Mouse (Mus musculus) splenic B cell, adult 2 months (primary cell): ENCODE results near the gene Hist3h2a.
A peak's percentile ranks its signal among the peaks of the same experiment; 100 is the strongest.

Source experiments
- DNase-seq: peaks from one replicate; pipeline ENCODE4 v3.0.0-alpha.2; 2011; ENCODE audit warnings: low read depth, low spot score
- H3K27me3 ChIP-seq: 2 replicates; pipeline ENCODE4 v1.6.1; 2012; ENCODE audit warnings: mild to moderate bottlenecking, low read length, moderate library complexity, mixed read lengths; ENCODE audit not compliant: control insufficient read depth, poor library complexity, insufficient read depth, severe bottlenecking
- H3K36me3 ChIP-seq: 2 replicates; pipeline ENCODE4 v1.6.1; 2012; ENCODE audit warnings: mild to moderate bottlenecking, low read length, moderate library complexity, mixed read lengths; ENCODE audit not compliant: control insufficient read depth, poor library complexity, insufficient read depth, severe bottlenecking

Hist3h2a gene

DNA sequence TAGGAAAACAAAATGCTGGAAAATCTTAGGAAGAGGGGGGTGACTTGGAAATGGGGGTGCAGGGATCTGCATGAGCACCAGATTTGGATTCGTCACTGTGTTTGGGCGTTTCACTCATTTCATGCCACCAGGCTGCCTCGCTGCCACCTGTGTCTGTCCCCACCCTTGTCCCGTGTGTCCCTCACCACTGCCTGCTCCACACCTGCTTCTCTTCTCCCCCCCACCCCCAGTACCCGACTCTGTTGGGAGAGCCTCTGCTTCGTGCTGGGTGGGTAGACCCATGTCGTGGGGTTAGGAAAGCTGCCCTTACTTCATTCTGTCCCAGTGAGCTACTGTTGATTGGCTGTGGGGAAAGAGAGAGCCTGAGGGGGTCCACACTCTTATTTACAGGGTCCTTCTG is 30.2 kb downstream of the Hist3h2a start:
- Histone ChIP-seq H3K36me3 (peaks cover 16% of the 10 kb centered on the region), H3K27me3 (no peaks in the 10 kb centered on the region)
- DNase-seq, result no peak

GRCm38 (mm10) chr11:58985299-58985917 is 30.9 kb downstream of the Hist3h2a start:
- DNase-seq, result no peak
- no peaks in the 10 kb centered on the region for H3K27me3 ChIP-seq
- H3K36me3 ChIP-seq, result peaks cover 18% of the 10 kb centered on the region

- no peak for DNase-seq
- H3K27me3 ChIP-seq, result no peaks in the 10 kb centered on the region
- H3K36me3 ChIP-seq, result peaks cover 18% of the 10 kb centered on the region
These were observed 34.7 kb downstream of the Hist3h2a start for GRCm38 (mm10) chr11:58989166-58989565.

- DNase-seq, result no peak
- Histone ChIP-seq H3K27me3 (no peaks in the 10 kb centered on the region), H3K36me3 (peaks cover 15% of the 10 kb centered on the region)
These were observed 35.7 kb downstream of the Hist3h2a start for GRCm38 (mm10) chr11:58990141-58990540.

GRCm38 (mm10) chr11:58990794-58991193 is 36.3 kb downstream of the Hist3h2a start:
- no peak for DNase-seq
- Histone ChIP-seq H3K36me3 (peaks cover 14% of the 10 kb centered on the region), H3K27me3 (no peaks in the 10 kb centered on the region)

DNA sequence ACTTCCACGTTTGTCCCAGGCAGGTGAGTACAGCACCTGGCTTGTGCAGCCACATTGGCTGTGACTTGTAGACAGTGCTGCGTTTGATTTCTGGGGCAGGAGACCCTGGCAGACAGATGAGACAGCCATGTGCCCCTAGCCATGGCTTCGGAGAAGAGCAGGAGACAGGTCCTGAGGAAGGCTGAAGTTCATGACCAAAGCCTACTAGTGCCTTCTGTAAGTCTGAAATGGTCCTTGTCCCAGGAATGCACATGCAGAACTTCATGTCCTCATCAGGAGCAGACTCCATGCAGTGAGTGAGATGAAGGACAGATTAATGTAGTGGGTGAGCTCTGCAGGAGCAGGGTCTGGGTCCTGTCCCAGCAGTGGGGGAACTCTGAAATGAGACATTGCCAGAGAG is 37.4 kb downstream of the Hist3h2a start:
- Histone ChIP-seq H3K36me3 (peaks cover 12% of the 10 kb centered on the region), H3K27me3 (no peaks in the 10 kb centered on the region)
- no peak for DNase-seq

DNA sequence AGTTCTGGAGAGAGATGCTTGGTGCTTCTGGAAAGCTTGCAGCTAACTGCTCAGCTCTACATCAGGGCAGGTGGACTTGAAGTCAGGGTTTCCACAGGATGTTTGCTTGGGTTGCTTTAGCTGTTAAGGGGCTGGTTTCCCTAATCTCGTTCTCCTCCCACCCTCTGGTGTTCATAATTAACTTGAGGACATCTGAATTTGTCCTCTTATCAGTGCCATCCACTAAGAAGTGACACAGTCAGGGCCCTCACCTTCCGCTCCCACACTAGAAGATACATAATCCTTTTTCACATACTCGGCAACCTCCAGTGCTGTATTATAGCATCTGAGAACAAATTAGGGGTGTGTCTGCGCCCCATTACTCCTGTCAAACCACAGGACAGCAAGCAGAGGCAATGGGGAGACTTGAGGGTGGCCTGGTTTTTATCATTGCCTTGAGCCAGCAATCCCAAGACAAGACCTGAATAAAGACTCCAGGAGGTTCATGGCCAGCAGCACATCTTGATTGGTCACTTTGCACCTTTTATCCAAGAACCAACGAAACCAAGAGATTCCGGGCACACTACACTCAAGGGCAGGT is 38.7 kb downstream of the Hist3h2a start:
- no peaks in the 10 kb centered on the region for H3K27me3 ChIP-seq
- peak; percentile 47 for DNase-seq
- peaks cover 10% of the 10 kb centered on the region for H3K36me3 ChIP-seq

- peaks cover 5% of the 10 kb centered on the region for H3K36me3 ChIP-seq
- H3K27me3 ChIP-seq, result no peaks in the 10 kb centered on the region
- DNase-seq, result peak; percentile 72
These were observed 39.9 kb downstream of the Hist3h2a start for GRCm38 (mm10) chr11:58994337-58994826.

DNA sequence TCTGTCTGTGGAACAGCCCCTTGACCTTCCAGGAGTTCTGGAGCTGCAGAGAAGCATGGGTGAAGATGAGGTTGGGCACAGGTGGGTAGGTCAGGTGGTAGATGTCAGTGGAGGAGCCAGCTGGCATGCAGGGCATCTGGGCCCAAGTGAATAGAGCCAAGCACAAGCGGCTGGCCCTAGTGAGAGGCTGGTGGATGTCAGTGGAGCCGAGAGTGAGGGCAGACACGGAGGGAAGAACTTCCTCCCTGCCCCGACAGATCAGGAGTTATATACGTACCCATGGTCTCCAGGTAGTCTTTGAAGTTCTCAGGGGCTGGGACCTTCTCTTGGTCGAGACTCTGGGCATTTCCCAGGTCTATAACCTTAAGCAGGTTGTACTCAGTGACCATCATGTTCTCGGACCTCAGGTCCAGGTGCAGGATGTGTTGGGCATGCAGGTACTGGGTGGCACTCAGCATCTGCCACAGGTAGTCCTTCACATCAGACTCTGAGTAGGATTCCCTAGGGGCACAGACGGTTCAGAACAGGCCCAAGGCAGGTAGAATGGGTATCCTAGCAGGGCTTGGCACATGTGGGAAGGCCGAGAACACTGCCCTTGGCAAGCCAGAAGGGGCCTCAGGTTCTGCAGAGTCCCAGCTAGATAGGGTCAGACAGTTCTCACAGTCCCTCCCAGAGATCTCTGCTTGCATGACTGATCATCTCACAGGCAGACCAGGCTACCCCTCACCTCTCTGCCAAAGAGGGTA is 40.7 kb downstream of the Hist3h2a start:
- Histone ChIP-seq H3K27me3 (no peaks in the 10 kb centered on the region), H3K36me3 (peaks cover under 1% of the 10 kb centered on the region; the same call in 1 of the 2 replicates)
- no peak for DNase-seq

DNA sequence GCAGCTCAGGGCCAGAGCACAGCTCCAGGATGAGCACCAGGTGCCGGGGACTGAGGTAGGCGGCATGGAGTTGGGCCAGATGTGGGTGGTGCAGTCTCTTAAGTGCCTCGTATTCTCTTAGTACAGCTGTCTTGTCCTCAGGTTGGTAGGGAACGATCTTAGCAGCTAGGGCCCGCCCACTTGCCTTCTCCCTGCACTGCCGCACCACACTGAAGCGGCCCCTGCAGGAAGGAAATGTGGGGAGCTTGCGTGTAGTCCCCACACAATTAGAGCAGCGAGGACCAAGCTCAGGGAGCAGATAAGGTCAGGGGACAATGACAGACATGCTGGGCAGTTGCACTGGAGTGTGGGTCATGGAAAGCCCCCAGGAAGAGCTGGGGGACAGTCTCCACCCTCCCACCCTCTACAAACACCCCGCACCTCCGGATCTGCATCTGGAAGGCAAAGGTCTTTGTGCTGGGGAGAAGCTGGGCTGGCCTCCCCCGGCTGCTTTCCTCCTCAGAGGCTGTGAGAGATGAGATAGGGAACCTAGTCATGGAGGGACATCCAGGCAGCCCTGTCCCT is 41.4 kb downstream of the Hist3h2a start:
- no peaks in the 10 kb centered on the region for H3K36me3 ChIP-seq
- DNase-seq, result peak; percentile 65
- no peaks in the 10 kb centered on the region for H3K27me3 ChIP-seq

DNA sequence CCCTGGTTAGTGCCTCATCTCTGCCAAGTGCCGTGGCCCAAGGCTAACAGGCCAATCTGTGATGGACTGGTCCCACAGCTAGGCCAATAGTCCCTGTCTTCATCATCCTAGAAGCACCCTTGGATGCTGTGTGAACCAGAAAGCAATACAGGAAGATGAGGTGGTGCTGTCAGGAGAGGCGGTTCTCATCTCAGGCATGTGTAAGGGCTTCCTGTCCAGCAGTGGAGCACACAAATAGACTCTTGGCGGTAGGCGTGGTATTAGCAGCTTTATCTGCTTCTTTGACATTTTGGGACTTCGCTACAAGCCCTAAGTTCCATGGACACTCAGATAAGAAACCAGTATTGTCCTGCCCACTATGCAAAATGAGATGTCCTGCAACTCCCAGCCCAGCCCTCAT is 43.1 kb downstream of the Hist3h2a start:
- Histone ChIP-seq H3K36me3 (no peaks in the 10 kb centered on the region), H3K27me3 (no peaks in the 10 kb centered on the region)
- DNase-seq, result no peak

DNA sequence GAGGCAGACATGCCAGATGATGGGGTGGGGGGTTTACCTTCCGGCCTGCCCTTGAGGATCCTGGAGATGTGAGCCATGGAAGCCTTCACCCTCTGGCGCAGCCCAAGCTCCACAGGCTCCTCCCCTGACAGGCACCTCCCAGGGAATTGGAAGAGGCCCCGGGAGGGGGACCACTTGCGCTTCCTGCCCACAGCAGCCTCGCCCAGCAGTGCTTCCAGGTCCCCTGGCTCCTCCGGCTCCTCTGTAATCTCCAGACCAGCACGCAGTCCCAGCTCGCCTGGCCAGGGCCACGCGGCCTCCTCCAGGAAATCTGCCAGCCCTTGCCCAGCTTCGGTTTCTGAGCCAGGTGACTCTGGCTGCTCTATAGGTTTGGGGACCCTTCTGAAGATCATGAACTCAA is 44.7 kb downstream of the Hist3h2a start:
- no peaks in the 10 kb centered on the region for H3K27me3 ChIP-seq
- DNase-seq, result no peak
- no peaks in the 10 kb centered on the region for H3K36me3 ChIP-seq

DNA sequence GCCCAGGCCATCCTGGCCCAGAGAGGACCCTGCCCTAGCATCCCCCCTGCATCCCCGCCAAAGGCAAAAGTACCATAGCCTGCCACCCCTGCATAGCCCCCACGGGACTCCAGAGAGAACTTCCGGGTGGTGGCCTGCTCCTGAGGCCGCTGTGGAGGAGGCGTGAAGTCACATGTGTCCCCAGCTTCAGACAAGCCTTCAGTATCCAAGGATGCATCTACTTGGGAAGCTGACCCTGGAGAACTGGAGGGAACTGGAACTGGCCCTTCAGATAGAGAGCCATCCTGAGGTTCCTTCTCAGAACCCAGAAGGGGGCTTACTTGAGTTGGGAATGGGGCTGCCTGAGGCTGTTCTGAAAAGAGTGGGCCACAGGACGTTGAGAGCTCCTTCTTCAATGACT is 45.3 kb downstream of the Hist3h2a start:
- DNase-seq, result no peak
- no peaks in the 10 kb centered on the region for H3K36me3 ChIP-seq

DNA sequence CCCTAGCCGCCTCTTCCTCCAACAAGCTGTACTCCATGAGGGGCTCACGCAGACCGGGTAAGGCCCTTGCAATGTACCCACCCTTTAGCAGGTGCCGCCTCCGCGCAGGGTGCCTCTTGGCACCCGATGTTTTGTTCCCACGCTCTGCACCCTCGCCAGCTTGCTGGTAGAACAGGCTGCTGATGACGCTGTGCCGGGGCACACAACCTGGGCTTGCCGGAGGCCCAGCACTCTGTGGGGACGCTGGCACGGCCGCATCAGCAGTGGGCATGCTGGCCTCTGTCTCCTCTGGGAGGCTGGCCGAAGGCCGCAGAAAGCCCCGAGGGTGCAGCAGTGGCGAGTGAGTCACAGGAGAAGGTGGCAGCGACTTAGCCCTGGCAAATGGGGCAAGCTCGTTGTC is 46.1 kb downstream of the Hist3h2a start:
- no peak for DNase-seq
- no peaks in the 10 kb centered on the region for H3K36me3 ChIP-seq

More for the DNA sequence above, 45.3 kb downstream of the Hist3h2a start:
- H3K27me3 ChIP-seq, result no peaks in the 10 kb centered on the region

More for the DNA sequence above, 46.1 kb downstream of the Hist3h2a start:
- H3K27me3 ChIP-seq, result no peaks in the 10 kb centered on the region
